Mouse (Mus musculus): ENCODE data around the gene Gm14862.
A peak's percentile ranks its signal among the peaks of the same experiment; 100 is the strongest.
"Not testable (repeated sequence)": the region's sequence is repeated elsewhere in the genome, so short reads cannot be mapped to it uniquely, and the experiment has no call there.

The Gm14862 gene

DNA sequence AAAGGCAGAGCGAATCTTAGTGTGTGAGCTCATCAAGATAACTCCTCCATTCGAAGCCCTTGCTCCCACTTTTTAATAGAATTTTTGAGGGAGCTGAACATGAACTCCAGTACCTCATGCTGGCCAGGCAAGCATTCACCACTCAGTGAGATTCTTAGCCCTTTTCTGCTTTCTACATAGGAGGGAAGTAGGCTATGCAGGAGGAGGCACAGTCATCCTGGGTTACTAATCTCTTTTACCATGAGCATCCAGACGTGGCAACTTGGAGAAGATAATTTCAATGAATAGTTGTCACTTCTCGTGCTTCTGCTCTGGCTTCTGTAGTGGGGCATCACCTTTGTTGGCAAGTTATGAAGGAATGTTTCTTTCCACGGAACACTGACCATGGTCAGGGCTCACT is at the start of gene Gm14862:
TSS of gene Gm14862 (minus strand) at position 134 of the 400 bp plus-strand sequence.
- DNase-seq (ENCODE audit: low spot score) = no peak

DNA sequence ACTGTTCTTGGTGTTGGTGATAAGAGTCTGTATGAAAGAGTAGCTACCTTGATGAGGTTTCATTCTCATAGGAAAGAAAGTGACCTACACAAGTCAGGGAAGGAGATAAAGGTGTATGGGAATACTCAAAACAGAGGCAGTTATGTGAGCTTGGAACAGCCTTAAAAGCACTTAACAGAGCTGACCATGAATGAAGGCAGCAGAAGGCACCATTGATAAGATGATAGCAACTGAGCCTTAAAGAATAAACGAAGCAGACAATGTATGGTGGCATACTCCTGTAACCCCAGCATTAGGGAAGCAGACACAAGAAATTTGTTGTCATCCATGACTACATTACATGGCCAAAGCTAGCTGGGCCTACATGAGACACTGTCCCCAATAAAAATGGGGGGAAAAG is 46.8 kb upstream of the Gm14862 start:
- no peak for DNase-seq (ENCODE audit: low spot score)

DNA sequence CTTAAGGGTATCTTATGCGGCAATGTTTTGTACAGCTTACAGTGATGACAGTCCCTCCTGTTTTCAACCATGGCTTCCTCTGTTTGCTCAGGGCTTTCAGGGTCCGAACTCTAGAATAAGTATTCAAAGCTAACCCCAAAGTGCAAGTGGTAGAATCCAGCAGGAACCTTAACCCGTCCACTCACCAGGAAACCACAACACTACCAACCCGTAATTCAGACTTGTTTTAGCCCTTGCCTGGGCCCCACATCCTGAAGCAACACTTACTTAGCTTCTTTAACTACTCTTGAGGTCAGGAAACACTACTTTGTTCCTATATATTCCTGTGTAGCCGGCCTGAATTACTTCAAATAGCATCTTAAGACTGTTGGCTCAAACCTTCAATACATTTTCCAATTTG is 46.1 kb upstream of the Gm14862 start:
- DNase-seq (ENCODE audit: low spot score) = no peak

DNA sequence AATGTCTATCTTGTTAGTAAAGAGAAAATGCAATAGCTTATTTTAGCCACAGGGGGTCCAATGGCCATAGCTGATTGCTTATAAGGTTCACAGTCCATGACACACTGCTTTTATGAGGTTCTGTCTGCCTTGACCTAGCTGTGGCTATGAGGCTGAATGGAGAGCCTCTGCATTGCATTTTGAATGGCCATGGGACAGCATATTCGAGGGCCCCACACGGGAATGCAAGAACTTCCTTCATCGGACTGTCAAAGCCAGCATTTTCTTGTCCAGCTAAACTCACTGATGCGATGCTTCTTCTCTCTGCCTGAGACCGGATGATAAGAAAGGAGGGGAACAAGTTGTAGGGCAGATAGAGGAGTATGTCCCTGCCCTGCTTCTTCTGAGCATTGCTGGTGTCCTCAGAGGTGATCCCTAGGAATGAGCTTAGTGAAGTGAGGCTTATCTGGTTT is 41.7 kb upstream of the Gm14862 start:
- no peak for DNase-seq (ENCODE audit: low spot score)

DNA sequence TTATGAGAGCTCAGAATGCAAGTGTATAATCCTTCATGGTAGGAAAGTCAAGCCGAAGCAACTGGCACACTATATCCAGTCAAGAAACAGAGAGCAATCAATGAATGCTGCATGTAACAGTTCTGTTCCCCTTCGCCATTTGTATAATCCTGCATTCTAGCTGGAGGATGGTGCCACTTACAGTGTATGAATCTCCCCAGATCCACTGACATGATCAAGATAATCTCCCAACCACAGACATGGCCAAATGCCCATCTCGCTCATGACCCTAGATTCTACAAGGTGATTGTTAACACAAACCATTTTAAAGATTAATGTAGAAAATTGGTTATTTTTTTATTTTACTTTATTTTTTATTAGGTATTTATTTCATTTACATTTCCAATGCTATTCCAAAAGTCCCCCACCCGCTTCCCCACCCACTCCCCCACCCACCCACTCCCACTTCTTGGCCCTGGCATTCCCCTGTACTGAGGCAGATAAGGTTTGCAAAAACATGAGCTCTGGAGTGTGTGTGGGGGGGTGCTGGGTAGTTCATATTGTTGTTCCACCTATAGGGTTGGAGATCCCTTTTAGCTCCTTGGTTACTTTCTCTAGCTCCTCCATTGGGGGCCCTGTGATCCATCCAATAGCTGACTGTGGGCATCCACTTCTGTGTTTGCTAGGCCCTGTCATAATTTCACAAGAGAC is 36.6 kb upstream of the Gm14862 start:
- DNase-seq (ENCODE audit: low spot score) = not testable (repeated sequence)

DNA sequence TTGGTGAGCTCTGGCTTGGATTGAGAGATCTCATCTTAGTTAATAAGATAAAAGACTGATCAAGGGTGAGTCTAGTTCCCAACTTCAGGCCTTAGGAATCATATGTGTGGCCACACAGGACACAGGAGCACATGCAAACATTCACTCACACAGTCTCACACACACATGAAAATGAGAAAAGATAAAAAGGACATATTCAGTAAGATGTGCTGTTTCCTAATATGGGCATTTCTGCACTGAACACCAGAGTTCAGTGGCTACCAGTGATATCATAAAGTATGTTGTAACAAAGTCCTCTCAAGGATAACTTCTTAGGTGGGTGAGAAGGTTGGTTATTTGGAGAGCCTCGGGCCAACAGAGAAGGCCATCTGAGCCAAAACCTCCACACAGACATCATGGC is 26.8 kb upstream of the Gm14862 start, which contains the start of gene H2al1m:
TSS of gene H2al1m (plus strand) at position 301 of the 400 bp plus-strand sequence.
- not testable (repeated sequence) for DNase-seq (ENCODE audit: low spot score)

DNA sequence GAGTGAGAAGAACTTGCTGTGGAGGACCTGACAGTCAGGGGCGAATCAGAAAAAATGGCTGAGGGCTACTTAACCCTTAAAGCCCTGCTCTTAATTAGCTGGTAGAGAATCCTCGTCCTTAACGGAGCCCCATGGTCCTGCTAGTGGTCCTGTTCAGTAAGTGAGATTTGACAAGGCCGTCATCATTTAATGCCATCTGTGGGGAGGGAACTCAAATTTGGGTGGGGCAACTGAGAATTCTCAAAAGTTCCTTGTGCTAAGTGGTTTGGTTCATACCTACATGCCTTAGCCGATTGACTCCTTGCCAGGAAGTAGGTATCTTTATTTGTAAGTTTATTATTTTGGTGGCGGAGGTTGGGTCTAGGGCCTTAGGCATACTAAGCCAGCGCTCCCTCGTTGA is 17.6 kb upstream of the Gm14862 start:
- DNase-seq (ENCODE audit: low spot score) = no peak

DNA sequence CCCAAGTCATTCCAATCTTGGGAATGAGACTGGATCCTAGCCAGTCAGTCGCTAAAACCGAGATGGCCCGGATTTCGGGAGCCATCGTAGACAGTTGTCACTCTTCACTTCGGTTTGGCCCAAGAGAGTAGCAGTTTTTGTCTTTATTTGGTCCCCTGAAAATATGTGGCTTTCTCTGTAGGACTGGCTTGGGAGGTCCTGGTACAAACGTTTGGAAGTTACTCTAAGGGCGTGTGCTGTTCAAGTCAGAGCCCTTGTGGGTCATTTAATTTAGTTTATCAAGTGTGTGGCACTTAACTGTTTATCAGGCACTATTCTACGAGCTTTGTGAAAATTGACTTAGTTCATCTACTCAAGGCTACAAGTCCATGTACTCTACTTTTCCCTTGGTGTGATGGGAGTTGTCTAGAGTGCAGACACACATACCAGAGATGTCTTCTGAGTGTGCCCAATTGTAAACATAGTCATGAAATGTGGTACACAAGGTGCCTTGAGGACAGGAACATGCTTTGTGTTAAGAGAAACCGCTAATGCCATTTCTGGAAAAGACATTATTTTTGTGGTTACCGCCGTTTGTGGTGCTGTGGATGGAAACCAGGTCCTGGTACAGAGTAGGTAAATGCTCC is 16.8 kb upstream of the Gm14862 start:
- no peak for DNase-seq (ENCODE audit: low spot score)

DNA sequence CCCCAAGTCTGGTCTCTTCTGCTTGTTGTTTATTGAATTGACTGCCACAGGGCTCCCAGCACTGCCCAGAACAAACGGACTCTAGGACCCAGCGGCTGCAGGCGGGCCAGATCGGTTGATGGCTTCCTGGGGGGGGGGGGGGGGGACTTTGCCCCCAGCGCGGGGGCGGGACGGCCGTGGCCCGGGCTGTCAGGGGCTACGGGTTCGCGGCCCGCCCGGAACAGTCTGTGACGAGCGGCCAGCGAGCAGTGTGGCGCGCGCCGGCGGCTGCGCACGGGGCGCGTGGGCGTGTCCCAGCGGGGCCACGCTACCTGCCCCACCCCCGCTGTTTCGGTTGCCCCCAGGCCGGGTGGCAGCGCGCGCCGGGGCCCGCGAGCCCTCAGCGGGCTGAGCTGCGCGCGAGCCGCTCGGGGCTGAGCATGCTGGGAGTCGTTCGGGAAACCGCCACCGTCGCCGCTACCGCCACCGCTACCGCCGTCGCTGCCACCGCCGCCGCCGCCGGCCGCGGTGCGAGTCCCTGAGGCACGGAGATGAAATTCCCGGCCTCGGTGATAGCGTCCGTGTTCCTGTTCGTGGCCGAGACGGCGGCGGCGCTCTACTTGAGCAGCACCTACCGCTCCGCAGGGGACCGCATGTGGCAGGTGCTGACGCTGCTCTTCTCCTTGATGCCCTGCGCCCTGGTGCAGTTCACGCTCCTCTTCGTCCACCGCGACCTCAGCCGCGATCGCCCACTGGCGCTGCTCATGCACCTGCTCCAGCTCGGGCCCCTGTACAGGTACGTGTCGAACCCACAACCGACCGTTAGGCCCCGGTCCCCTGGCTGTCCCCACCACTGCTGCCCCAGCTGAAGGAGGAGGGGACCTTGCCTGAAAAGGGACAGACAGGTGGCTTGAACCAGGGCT is 16.0 kb upstream of the Gm14862 start, which contains the start of gene Xk:
TSS of gene Xk (plus strand) at position 297 of the 902 bp plus-strand sequence.
- no peak for DNase-seq (ENCODE audit: low spot score)

DNA sequence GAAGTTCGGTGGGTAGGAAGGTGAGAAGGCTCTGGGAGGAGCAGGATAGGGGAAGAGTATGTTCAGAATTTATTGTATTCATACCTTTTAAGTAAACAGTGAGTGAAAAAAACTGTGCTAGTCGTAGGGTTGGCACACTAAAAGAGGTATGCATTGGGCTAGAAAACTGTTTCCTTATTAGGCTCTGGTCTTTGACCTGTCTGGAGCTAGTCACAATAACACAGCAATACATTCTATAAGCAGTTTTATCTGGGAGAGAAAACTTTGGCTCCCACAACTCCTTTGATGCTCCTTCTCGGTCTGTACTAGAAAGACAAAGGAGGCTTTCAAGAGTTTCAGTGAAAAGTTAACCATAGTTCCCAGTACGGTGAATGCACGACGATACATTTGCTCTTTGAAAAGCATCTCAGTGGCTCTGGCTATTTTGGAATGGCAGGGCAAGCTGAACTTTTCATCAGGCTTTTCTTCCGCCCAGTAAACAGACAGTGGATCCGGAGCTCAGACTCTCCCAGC is 15.3 kb upstream of the Gm14862 start:
- DNase-seq (ENCODE audit: low spot score) = no peak

DNA sequence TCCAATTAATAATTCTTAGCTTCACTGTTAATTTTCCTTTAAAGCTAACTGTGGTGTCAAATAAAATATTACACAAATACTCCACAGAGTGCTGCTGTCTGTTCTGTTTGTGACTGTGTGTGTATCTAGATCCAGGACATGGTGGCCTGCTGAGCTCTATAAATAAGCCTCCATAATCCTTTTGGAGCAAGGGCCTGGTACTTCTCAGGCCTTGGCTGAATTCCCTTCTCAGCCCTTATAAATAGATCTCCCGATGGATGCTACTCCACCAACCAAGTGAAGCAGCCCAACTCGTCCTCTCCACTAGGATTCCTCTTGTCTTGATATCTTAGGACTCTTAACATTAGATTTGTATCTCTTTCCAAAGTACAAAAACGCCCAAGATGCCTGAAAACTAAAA is 14.4 kb upstream of the Gm14862 start:
- DNase-seq (ENCODE audit: low spot score) = no peak

DNA sequence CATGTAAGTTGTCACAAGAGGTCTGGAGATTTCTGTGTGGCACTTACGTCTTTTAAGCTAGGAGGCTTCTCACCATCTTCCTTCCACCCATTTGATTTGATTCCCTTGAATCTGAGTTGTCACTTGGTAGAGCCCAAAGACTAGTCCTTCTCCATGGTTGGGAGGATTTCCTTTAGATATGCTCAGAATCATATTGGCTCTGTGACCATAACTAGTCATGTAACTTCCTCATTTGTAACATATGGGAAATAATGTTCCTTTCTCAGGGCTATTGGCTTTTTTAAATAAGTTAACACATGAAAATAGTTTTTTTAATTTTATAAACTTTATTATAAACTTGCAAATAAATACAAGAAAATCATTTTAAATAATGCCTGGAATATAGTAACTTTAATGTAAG is 2.6 kb upstream of the Gm14862 start:
- DNase-seq (ENCODE audit: low spot score) = no peak

DNA sequence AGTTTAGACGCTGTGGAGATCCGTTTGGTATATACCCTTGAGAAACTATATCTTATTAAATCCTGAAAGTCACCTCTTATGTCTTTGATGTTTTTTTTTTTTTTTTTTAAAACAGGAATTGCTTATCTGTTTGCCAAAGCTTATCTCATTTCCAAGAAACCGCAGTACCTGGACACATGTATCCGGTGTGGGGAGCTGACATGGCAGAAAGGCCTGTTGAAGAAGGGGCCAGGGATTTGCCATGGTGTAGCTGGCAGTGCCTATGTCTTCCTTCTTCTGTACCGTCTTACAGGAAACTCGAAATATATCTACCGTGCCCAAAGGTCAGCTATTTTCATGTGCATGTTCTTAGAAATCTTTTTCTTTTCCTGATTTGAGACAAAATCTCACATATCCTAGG is 1.1 kb upstream of the Gm14862 start:
- no peak for DNase-seq (ENCODE audit: low spot score)

DNA sequence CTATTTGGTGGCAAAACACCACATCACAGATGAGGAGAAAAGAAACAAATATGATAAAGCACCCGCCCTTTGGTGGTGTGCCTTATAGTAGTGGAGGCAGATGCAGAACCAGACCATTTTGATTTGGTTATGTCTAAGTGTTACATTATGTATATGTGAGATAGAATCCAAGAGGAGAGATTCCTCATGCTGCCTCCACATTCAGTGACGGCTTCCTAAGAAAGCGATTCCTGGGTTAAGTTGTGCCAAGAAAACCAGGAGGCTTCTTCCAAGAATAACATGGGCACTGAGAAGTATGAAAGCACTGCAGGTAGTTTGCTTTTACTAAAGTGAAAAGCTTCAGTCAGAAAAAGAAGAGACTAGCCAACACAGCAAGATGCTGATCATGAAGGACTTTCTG is 1.8 kb downstream of the Gm14862 start:
- no peak for DNase-seq (ENCODE audit: low spot score)

DNA sequence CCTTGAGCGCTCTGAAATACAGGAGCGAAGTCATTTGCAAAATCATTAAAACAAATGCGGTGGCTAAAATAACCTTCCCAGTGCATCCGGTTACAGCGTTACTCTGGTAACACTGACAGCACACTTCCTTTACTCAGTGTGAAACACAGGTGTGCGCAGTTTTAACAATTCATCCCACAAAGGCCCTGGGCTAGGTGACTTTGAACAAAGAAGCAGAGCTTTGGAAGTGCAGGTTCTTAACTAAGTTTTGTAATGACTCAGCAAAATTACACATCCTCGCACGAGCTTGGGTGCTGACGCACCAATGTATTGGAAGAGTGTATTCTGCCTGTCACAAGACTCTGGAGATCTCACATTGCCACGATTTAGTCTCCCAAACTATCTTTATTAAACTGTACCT is 2.7 kb downstream of the Gm14862 start:
- DNase-seq (ENCODE audit: low spot score) = no peak

DNA sequence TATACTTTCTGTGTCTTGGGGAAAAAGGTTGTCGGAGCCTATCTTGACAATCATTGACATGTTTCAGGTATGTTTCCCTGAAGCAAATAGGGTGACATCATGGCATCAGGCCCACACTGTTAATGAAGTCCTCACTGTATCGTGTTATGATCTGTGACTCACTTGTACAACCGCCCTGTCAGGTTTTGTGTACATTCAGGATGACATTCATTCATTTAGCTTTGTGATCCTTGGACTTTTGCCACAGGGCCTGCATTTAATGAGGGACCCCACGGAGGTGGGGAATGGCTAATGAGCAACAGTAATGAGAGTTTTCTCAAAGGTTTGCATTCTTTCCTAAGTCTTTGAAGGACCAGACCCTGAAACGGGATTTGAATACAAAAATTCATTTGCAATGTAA is 7.8 kb downstream of the Gm14862 start:
- no peak for DNase-seq (ENCODE audit: low spot score)

DNA sequence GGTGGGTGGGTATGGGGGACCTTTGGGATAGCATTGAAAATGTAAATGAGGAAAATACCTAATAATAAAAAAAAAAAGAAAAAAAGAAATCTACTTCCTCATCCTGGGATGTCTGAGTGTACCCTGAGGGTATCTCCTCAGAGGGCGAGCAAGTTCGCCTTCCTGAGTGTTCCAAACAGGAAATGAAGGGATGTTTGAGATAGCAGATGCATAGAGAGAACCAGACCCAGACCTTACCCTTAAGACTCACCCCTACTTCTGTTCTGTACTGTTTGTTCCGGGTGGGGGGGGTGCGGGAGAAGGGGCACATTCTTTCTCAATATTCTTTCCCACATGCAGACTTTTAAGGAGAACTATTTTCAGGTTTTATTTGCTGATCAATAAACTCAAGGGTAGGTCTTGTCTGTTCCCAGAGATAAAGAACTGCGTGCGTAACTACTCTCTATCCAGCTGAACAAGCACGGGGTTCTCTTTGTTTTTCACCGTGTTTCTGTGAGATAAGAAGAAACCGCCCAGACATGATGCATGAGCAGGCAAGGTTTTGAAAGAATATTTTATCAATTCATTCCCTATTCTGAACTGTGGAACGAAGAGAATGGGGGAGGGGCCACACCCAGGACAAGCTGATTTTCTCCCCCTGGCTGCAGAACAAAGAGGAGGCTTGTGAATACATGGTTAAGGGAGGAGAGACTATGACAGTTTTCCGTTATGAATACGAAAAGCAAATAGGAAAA is 11.9 kb downstream of the Gm14862 start:
- no peak for DNase-seq (ENCODE audit: low spot score)

DNA sequence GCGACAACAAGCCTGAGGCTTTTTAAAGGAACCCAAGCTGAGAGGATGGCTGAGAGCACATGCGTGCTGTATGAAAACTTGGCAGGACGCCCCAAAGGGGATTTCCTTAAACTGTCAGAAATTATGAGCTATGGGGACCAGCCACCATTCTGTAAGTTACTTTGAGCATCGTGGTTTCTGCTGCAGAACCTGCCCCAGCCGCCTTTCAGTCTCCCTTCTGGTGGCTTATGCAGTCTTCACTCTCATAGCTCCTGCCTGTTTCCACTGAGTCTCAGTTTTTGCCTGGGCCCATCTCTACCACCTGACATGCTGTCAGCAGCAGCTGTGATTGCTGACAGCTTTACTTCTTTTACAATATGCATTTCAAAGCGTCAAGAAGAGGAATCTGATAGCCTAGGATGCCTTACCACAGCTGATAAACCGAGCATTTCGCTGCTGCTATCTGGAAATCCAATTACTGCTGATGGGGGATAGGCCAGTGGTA is 13.3 kb downstream of the Gm14862 start:
- peak; percentile 10 for DNase-seq (ENCODE audit: low spot score)

DNA sequence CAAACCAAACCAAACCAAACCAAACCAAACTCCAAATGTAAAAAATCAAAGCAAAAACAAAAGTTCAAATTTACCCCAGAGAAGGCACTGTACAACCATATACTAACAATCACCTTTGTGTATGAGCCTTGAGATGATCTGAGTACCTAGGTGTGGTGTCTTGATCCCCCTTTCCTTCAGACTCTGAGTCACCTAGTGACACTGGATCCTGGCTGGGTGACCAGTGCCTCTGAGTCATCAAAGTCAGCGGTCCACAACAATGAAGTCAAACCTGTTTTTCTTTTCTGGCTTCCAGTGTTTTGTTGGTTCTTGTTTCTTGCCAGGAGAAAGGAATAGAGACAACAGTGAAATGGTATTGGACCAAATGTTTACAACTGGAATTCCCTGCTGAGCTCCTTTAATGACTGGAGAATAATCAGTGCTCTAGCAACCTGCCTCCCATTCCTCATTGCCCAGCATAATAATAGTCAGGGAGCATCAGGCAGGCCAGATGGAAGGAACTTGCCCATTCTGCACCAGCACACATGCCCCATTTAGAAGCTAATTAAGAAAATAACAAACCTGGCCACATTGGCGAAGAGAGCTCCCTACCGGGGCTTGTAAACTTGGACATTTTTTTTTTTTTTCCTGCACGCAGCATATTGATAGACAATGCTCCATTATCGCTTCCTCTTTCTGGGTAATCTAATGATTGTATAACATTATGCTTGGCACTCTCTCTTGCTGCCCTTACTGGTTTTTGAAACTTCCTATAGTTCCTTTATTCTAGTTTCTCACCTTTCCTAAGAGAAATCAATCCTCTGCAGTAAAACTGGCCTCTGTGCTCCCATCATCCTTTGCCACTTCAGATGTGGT is 15.7 kb downstream of the Gm14862 start:
- no peak for DNase-seq (ENCODE audit: low spot score)

DNA sequence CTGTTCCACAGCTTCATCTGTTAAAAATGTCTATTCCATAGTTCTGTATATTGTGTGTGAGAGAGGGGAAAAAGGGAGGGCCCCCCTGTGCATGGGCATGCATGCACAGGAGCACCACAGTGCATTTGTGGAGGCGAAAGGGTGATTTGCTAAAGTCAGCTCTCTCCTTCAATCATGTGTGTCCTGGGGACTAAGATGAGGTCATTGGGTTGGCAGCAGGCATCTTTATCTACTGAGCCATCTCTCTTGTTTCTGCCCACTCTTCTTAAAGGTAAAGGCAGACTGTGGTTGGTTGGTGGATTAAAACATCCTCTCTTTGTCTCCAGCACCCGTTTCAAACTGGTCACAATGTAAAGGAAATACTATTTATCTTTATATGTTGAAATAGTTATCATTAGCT is 29.6 kb downstream of the Gm14862 start:
- no peak for DNase-seq (ENCODE audit: low spot score)
